Mouse (Mus musculus): ENCODE results near the gene Rpusd3. TPM values are rescaled to one million over a fixed set of nuclear protein-coding genes. Genes with fewer than 3 reads are reported as not detected.

Rpusd3 gene
- polyA plus RNA-seq, 2 experiments: 8.6 to 12.8 TPM

- no peak for DNase-seq (ENCODE audit: low read depth in 3 of 3, low spot score in 3 of 3)
- H3K4me1 ChIP-seq (replicated peaks; ENCODE audit: control insufficient read depth in 2 of 2, insufficient read depth in 2 of 2, low read length in 1 of 2): no peaks in the 10 kb centered on the region
- no peak overlapping the region for H3K9ac ChIP-seq (replicated peaks)
- no peak overlapping the region for H3K27ac ChIP-seq
- H3K9me3 ChIP-seq (ENCODE audit: control insufficient read depth, low read length): no peaks in the 10 kb centered on the region
- no peak for TF ChIP-seq EP300 (IDR thresholded peaks at IDR 0.05; ENCODE audit: low read depth)
- TF ChIP-seq CTCF (IDR thresholded peaks at IDR 0.05; ENCODE audit: low read depth): no peak
- WGBS (ENCODE audit: insufficient replicate concordance): 79% methylated on average over 4 of the region's 4 CpGs
- no peaks in the 10 kb centered on the region for H3K36me3 ChIP-seq (replicated peaks; ENCODE audit: control insufficient read depth, insufficient read depth, low read depth)
- no peak overlapping the region for H3K4me2 ChIP-seq (ENCODE audit: low read depth)
- no peak overlapping the region for H3K4me3 ChIP-seq (ENCODE audit: insufficient read depth in 1 of 2, low read depth in 2 of 2, low read length in 2 of 2)
- no peak for ATAC-seq (ENCODE audit: insufficient read depth)
- no peaks in the 10 kb centered on the region for H3K27me3 ChIP-seq (ENCODE audit: control insufficient read depth, insufficient read depth, low read length)
Observed at GRCm38 (mm10) chr6:113426696-113427095, 7.6 kb upstream of the Rpusd3 start.

DNA sequence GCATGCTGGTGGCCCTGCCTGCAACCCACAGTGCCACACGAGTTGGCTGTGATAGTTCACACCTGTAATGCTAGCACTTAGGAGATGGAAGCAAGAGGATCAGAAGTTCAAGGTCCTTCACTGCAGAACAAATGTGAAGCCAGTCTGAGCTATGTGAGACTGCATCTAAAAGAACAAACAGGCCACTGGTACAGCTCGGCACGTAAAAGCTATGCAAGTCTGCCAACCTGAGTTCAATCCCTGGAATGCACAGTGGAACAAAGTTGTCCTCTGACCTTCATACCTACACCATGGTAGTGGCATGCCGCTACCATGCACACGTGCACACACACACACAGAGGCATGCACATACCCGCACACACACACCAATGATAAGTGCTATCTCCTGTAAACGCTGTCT, 5.0 kb upstream of the Rpusd3 start:
- no peak for ATAC-seq (ENCODE audit: insufficient read depth)
- Histone ChIP-seq H3K4me2 (ENCODE audit: low read depth) (no peak overlapping the region), H3K27me3 (ENCODE audit: control insufficient read depth, insufficient read depth, low read length) (no peaks in the 10 kb centered on the region), H3K36me3 (replicated peaks; ENCODE audit: control insufficient read depth, insufficient read depth, low read depth) (no peaks in the 10 kb centered on the region), H3K9me3 (ENCODE audit: control insufficient read depth, low read length) (no peaks in the 10 kb centered on the region), H3K27ac (no peak overlapping the region), H3K4me1 (replicated peaks; ENCODE audit: control insufficient read depth in 2 of 2, insufficient read depth in 2 of 2, low read length in 1 of 2) (peaks cover 4% of the 10 kb centered on the region in 2 experiments; a peak in 2 of 4 replicates), H3K4me3 (ENCODE audit: insufficient read depth in 1 of 2, low read depth in 2 of 2, low read length in 2 of 2) (no peak overlapping the region), H3K9ac (replicated peaks) (no peak overlapping the region)
- TF ChIP-seq CTCF (IDR thresholded peaks at IDR 0.05; ENCODE audit: low read depth): no peak
- no peak for TF ChIP-seq EP300 (IDR thresholded peaks at IDR 0.05; ENCODE audit: low read depth)
- WGBS (ENCODE audit: insufficient replicate concordance): 67% methylated on average over 7 of the region's 7 CpGs
- DNase-seq (ENCODE audit: low read depth in 3 of 3, low spot score in 3 of 3): no peak

- no peak overlapping the region for H3K4me3 ChIP-seq (ENCODE audit: insufficient read depth in 1 of 2, low read depth in 2 of 2, low read length in 2 of 2)
- 23% methylated on average over 4 of the region's 4 CpGs for WGBS (ENCODE audit: insufficient replicate concordance)
- no peaks in the 10 kb centered on the region for H3K36me3 ChIP-seq (replicated peaks; ENCODE audit: control insufficient read depth, insufficient read depth, low read depth)
- DNase-seq (ENCODE audit: low read depth in 3 of 3, low spot score in 3 of 3): no peak
- TF ChIP-seq EP300 (IDR thresholded peaks at IDR 0.05; ENCODE audit: low read depth): no peak
- no peak for TF ChIP-seq CTCF (IDR thresholded peaks at IDR 0.05; ENCODE audit: low read depth)
- peaks cover 4 to 9% of the 10 kb centered on the region in 2 experiments; a peak in 3 of 4 replicates for H3K4me1 ChIP-seq (replicated peaks; ENCODE audit: control insufficient read depth in 2 of 2, insufficient read depth in 2 of 2, low read length in 1 of 2)
- ATAC-seq (ENCODE audit: insufficient read depth): no peak
- no peaks in the 10 kb centered on the region for H3K27me3 ChIP-seq (ENCODE audit: control insufficient read depth, insufficient read depth, low read length)
- no peak overlapping the region for H3K9ac ChIP-seq (replicated peaks)
- H3K4me2 ChIP-seq (ENCODE audit: low read depth): no peak overlapping the region
- no peaks in the 10 kb centered on the region for H3K9me3 ChIP-seq (ENCODE audit: control insufficient read depth, low read length)
- no peak overlapping the region for H3K27ac ChIP-seq
Observed at GRCm38 (mm10) chr6:113423000-113423399, 3.9 kb upstream of the Rpusd3 start.

GRCm38 (mm10) chr6:113418441-113419198, 520 bp downstream of the Rpusd3 start:
- Histone ChIP-seq H3K27ac (no peak overlapping the region), H3K4me2 (ENCODE audit: low read depth) (peak overlapping the region; percentile 93), H3K9me3 (ENCODE audit: control insufficient read depth, low read length) (no peaks in the 10 kb centered on the region), H3K36me3 (replicated peaks; ENCODE audit: control insufficient read depth, insufficient read depth, low read depth) (no peaks in the 10 kb centered on the region), H3K4me3 (ENCODE audit: insufficient read depth in 1 of 2, low read depth in 2 of 2, low read length in 2 of 2) (peak overlapping the region; percentile 65 to 82), H3K27me3 (ENCODE audit: control insufficient read depth, insufficient read depth, low read length) (no peaks in the 10 kb centered on the region), H3K9ac (replicated peaks) (peak overlapping the region; percentile 72), H3K4me1 (replicated peaks; ENCODE audit: control insufficient read depth in 2 of 2, insufficient read depth in 2 of 2, low read length in 1 of 2) (peaks cover 4 to 11% of the 10 kb centered on the region in 2 experiments; a peak in 3 of 4 replicates)
- ATAC-seq (ENCODE audit: insufficient read depth): peak; percentile 69
- peak in 1 of 3 experiments; percentile 16 for DNase-seq (ENCODE audit: low read depth in 3 of 3, low spot score in 3 of 3)
- 11% methylated on average over 16 of the region's 16 CpGs for WGBS (ENCODE audit: insufficient replicate concordance)
- TF ChIP-seq CTCF (IDR thresholded peaks at IDR 0.05; ENCODE audit: low read depth) (no peak), EP300 (IDR thresholded peaks at IDR 0.05; ENCODE audit: low read depth) (no peak)

DNA sequence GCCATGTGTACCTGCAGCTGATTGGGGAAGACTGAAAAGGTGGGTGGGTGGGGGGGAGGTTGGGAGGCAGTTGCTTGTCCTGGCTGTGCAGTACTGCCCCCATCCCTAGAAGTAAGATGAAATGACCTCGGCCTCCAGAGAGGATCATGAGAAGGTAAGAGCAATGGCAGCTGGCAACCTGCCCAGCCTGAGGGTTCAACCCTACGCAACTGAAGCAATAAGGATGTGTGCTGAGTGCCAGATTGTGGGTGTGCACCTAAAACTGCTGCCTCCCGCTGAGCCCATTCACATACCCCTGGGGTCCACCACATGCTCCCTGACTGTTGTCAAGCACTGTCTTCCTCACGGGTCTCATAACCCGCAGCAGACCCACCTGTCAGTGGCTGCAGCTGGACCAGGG, 2.7 kb downstream of the Rpusd3 start:
- TF ChIP-seq CTCF (IDR thresholded peaks at IDR 0.05; ENCODE audit: low read depth) (no peak), EP300 (IDR thresholded peaks at IDR 0.05; ENCODE audit: low read depth) (no peak)
- H3K9me3 ChIP-seq (ENCODE audit: control insufficient read depth, low read length): no peaks in the 10 kb centered on the region
- DNase-seq (ENCODE audit: low read depth in 3 of 3, low spot score in 3 of 3) (no peak), ATAC-seq (ENCODE audit: insufficient read depth) (no peak)
- 79% methylated on average over 5 of the region's 5 CpGs for WGBS (ENCODE audit: insufficient replicate concordance)
- no peaks in the 10 kb centered on the region for H3K27me3 ChIP-seq (ENCODE audit: control insufficient read depth, insufficient read depth, low read length)
- no peak overlapping the region for H3K4me2 ChIP-seq (ENCODE audit: low read depth)
- no peak overlapping the region for H3K9ac ChIP-seq (replicated peaks)
- H3K4me1 ChIP-seq (replicated peaks; ENCODE audit: control insufficient read depth in 2 of 2, insufficient read depth in 2 of 2, low read length in 1 of 2): peaks cover 4 to 11% of the 10 kb centered on the region in 2 experiments; a peak in 3 of 4 replicates
- H3K36me3 ChIP-seq (replicated peaks; ENCODE audit: control insufficient read depth, insufficient read depth, low read depth): no peaks in the 10 kb centered on the region
- H3K27ac ChIP-seq: no peak overlapping the region
- H3K4me3 ChIP-seq (ENCODE audit: insufficient read depth in 1 of 2, low read depth in 2 of 2, low read length in 2 of 2): no peak overlapping the region

Data from liver, embryonic 14.5 days (tissue).